Mouse (Mus musculus): ENCODE measurements around the gene Myl9. TPM values are rescaled to one million over a fixed set of nuclear protein-coding genes. Genes with fewer than 3 reads are reported as not detected.
"Not testable (repeated sequence)": the region's sequence is repeated elsewhere in the genome, so short reads cannot be mapped to it uniquely, and the experiment has no call there.

Myl9 gene
- polyA plus RNA-seq, 1 experiment: 40.0 TPM

DNA sequence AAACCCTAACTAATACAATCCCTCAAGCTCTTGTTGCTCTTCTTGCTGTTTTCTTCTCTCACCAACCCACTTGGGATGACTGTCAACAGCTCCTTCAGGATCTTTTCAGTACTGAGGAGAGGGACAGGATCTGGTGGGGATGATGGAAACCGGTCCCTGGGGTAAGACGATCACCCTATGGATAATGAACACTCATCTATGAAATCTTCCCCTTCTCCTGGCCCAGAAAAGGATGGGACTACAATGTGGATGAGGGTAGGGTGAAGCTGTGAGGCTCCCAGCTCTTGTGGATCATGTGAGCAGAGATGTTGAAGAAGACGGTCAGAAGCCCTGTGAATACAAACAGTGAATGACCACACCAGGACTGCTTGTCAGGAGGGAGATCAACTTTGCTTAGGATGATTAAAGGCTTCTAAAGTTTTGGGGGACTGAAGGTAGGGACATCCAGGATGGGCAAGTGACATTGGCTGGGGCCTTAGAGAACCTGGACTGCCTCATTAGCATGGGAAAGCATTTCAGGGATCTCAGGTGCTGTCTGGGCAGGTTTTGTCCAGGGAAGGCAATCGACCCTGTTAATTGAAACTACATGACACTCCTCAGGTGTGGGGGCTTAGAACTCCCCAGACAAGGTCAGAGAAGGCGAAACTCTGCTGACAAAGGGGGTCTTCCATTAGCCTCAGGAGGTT, 12.0 kb downstream of the Myl9 start:
- H3K27ac ChIP-seq (ENCODE audit: insufficient read depth, low read length): no peak overlapping the region
- H3K4me3 ChIP-seq (replicated peaks; ENCODE audit: insufficient read depth, low read depth, low read length): no peak overlapping the region
- no peak for DNase-seq
- no peaks in the 10 kb centered on the region for H3K27me3 ChIP-seq (ENCODE audit: control insufficient read depth, insufficient read depth, low read length)
- TF ChIP-seq CTCF (IDR thresholded peaks at IDR 0.05; ENCODE audit: borderline replicate concordance, insufficient read depth, low read depth, low read length): no peak
- no peak for TF ChIP-seq POLR2A (IDR thresholded peaks at IDR 0.05; ENCODE audit: borderline replicate concordance, insufficient read depth, low read length)
- H3K4me1 ChIP-seq (ENCODE audit: control insufficient read depth, insufficient read depth, low read length): no peaks in the 10 kb centered on the region
- WGBS: 87% methylated on average over 5 of the region's 5 CpGs

- no peak overlapping the region for H3K4me3 ChIP-seq (replicated peaks; ENCODE audit: insufficient read depth, low read depth, low read length)
- WGBS: 32% methylated on average over 3 of the region's 3 CpGs
- no peaks in the 10 kb centered on the region for H3K27me3 ChIP-seq (ENCODE audit: control insufficient read depth, insufficient read depth, low read length)
- DNase-seq: no peak
- TF ChIP-seq POLR2A (IDR thresholded peaks at IDR 0.05; ENCODE audit: borderline replicate concordance, insufficient read depth, low read length): no peak
- TF ChIP-seq CTCF (IDR thresholded peaks at IDR 0.05; ENCODE audit: borderline replicate concordance, insufficient read depth, low read depth, low read length): peak; percentile 69; the same call in 1 of the 2 replicates
- no peak overlapping the region for H3K27ac ChIP-seq (ENCODE audit: insufficient read depth, low read length)
- H3K4me1 ChIP-seq (ENCODE audit: control insufficient read depth, insufficient read depth, low read length): no peaks in the 10 kb centered on the region
Observed at GRCm38 (mm10) chr2:156787776-156788105, 12.5 kb downstream of the Myl9 start.

- 57% methylated on average over 1 of the region's 1 CpGs for WGBS
- H3K27ac ChIP-seq (ENCODE audit: insufficient read depth, low read length): no peak overlapping the region
- TF ChIP-seq POLR2A (IDR thresholded peaks at IDR 0.05; ENCODE audit: borderline replicate concordance, insufficient read depth, low read length) (no peak), CTCF (IDR thresholded peaks at IDR 0.05; ENCODE audit: borderline replicate concordance, insufficient read depth, low read depth, low read length) (no peak)
- H3K27me3 ChIP-seq (ENCODE audit: control insufficient read depth, insufficient read depth, low read length): no peaks in the 10 kb centered on the region
- no peak for DNase-seq
- H3K4me3 ChIP-seq (replicated peaks; ENCODE audit: insufficient read depth, low read depth, low read length): no peak overlapping the region
- H3K4me1 ChIP-seq (ENCODE audit: control insufficient read depth, insufficient read depth, low read length): no peaks in the 10 kb centered on the region
Observed at GRCm38 (mm10) chr2:156788836-156789235, 13.6 kb downstream of the Myl9 start.

- no peaks in the 10 kb centered on the region for H3K27me3 ChIP-seq (ENCODE audit: control insufficient read depth, insufficient read depth, low read length)
- H3K27ac ChIP-seq (ENCODE audit: insufficient read depth, low read length): no peak overlapping the region
- TF ChIP-seq POLR2A (IDR thresholded peaks at IDR 0.05; ENCODE audit: borderline replicate concordance, insufficient read depth, low read length): no peak
- TF ChIP-seq CTCF (IDR thresholded peaks at IDR 0.05; ENCODE audit: borderline replicate concordance, insufficient read depth, low read depth, low read length): no peak
- WGBS: 22% methylated on average over 1 of the region's 1 CpGs
- no peak for DNase-seq
- H3K4me1 ChIP-seq (ENCODE audit: control insufficient read depth, insufficient read depth, low read length): peaks cover 4% of the 10 kb centered on the region; the same call in 1 of the 2 replicates
- H3K4me3 ChIP-seq (replicated peaks; ENCODE audit: insufficient read depth, low read depth, low read length): no peak overlapping the region
Observed at GRCm38 (mm10) chr2:156798516-156798915, 23.3 kb downstream of the Myl9 start.

DNA sequence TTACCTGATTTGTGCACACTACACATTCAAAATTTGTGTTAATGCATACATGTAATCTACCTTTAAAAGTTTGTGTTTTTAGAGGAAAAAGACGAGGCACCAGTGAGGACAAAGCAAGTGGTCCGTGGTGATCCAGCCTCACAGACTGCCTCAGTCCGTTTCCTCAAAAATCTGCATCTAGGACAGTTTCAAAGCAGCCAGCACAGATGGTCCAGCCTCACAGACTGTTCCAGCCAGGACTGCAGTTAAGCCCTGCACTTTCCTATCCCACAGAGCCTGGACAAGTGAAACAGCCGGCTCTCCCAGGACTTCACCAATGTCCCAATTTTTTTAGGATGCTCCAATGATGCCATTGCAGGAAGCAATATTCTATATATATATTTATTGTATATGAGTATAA, 25.8 kb downstream of the Myl9 start:
- TF ChIP-seq POLR2A (IDR thresholded peaks at IDR 0.05; ENCODE audit: borderline replicate concordance, insufficient read depth, low read length) (no peak), CTCF (IDR thresholded peaks at IDR 0.05; ENCODE audit: borderline replicate concordance, insufficient read depth, low read depth, low read length) (no peak)
- 21% methylated on average over 4 of the region's 4 CpGs for WGBS
- DNase-seq: no peak
- Histone ChIP-seq H3K27me3 (ENCODE audit: control insufficient read depth, insufficient read depth, low read length) (no peaks in the 10 kb centered on the region), H3K27ac (ENCODE audit: insufficient read depth, low read length) (no peak overlapping the region), H3K4me1 (ENCODE audit: control insufficient read depth, insufficient read depth, low read length) (peaks cover 4% of the 10 kb centered on the region; the same call in 1 of the 2 replicates), H3K4me3 (replicated peaks; ENCODE audit: insufficient read depth, low read depth, low read length) (no peak overlapping the region)

GRCm38 (mm10) chr2:156802116-156802515, 26.9 kb downstream of the Myl9 start:
- not testable (repeated sequence) for H3K4me3 ChIP-seq (replicated peaks; ENCODE audit: insufficient read depth, low read depth, low read length); H3K4me1 ChIP-seq (ENCODE audit: control insufficient read depth, insufficient read depth, low read length); H3K27ac ChIP-seq (ENCODE audit: insufficient read depth, low read length); H3K27me3 ChIP-seq (ENCODE audit: control insufficient read depth, insufficient read depth, low read length); DNase-seq
- WGBS: 43% methylated on average over 9 of the region's 9 CpGs

GRCm38 (mm10) chr2:156803698-156804372, 28.6 kb downstream of the Myl9 start:
- TF ChIP-seq CTCF (IDR thresholded peaks at IDR 0.05; ENCODE audit: borderline replicate concordance, insufficient read depth, low read depth, low read length): no peak
- no peak for TF ChIP-seq POLR2A (IDR thresholded peaks at IDR 0.05; ENCODE audit: borderline replicate concordance, insufficient read depth, low read length)
- H3K4me1 ChIP-seq (ENCODE audit: control insufficient read depth, insufficient read depth, low read length): peaks cover 4% of the 10 kb centered on the region; the same call in 1 of the 2 replicates
- H3K27ac ChIP-seq (ENCODE audit: insufficient read depth, low read length): no peak overlapping the region
- H3K4me3 ChIP-seq (replicated peaks; ENCODE audit: insufficient read depth, low read depth, low read length): no peak overlapping the region
- WGBS: 57% methylated on average over 4 of the region's 4 CpGs
- no peaks in the 10 kb centered on the region for H3K27me3 ChIP-seq (ENCODE audit: control insufficient read depth, insufficient read depth, low read length)
- no peak for DNase-seq

- DNase-seq: no peak
- peaks cover 4% of the 10 kb centered on the region; the same call in 1 of the 2 replicates for H3K4me1 ChIP-seq (ENCODE audit: control insufficient read depth, insufficient read depth, low read length)
- no peak overlapping the region for H3K4me3 ChIP-seq (replicated peaks; ENCODE audit: insufficient read depth, low read depth, low read length)
- H3K27me3 ChIP-seq (ENCODE audit: control insufficient read depth, insufficient read depth, low read length): no peaks in the 10 kb centered on the region
- TF ChIP-seq CTCF (IDR thresholded peaks at IDR 0.05; ENCODE audit: borderline replicate concordance, insufficient read depth, low read depth, low read length) (no peak), POLR2A (IDR thresholded peaks at IDR 0.05; ENCODE audit: borderline replicate concordance, insufficient read depth, low read length) (no peak)
- no peak overlapping the region for H3K27ac ChIP-seq (ENCODE audit: insufficient read depth, low read length)
- 93% methylated on average over 4 of the region's 4 CpGs for WGBS
Observed at GRCm38 (mm10) chr2:156804589-156804988, 29.4 kb downstream of the Myl9 start.
